Mouse (Mus musculus): ENCODE measurements around the gene Phf5a. TPM values are rescaled to one million over a fixed set of nuclear protein-coding genes. Genes with fewer than 3 reads are reported as not detected.

Gene Phf5a
- polyA plus RNA-seq, 1 experiment from 2014 or later: 129 TPM

DNA sequence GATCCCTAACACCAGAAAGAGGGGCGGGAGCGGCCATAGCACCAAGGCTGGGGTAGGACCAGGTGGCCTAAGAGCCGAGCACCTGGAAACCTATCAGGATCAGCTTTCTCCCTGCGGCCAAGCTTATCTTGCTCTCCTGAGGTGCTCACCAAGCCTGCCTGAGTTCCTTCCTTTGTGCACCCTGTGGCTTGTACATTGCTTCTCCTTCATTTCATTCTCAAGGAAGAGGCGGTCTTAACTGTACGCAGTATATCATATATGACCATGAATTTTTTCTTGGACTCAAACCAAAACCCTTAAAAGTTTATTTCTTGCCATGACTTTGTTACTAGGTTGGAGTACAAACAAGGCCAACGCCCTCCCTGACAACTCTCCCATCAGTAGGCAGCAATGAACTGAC is 7.5 kb downstream of the Phf5a start:
- H3K36me3 ChIP-seq (ENCODE audit: control insufficient read depth, insufficient read depth, low read length): peaks cover 31% of the 10 kb centered on the region
- ATAC-seq (ENCODE audit: low read depth): no peak
- H3K4me3 ChIP-seq (ENCODE audit: low read depth, low read length): no peak overlapping the region
- H3K4me2 ChIP-seq (ENCODE audit: low read depth, low read length): no peak overlapping the region
- no peak overlapping the region for H3K9ac ChIP-seq (replicated peaks; ENCODE audit: low read depth, low read length)
- H3K4me1 ChIP-seq (ENCODE audit: control insufficient read depth, insufficient read depth, low read length): no peaks in the 10 kb centered on the region
- no peak overlapping the region for H3K27ac ChIP-seq (ENCODE audit: low read depth, low read length)
- WGBS: 96% methylated on average over 7 of the region's 7 CpGs
- no peaks in the 10 kb centered on the region for H3K27me3 ChIP-seq (ENCODE audit: control insufficient read depth, insufficient read depth, low read length)
- H3K9me3 ChIP-seq (ENCODE audit: control insufficient read depth, low read length): no peaks in the 10 kb centered on the region

- no peak overlapping the region; the same call in 1 of the 2 replicates for H3K9ac ChIP-seq (replicated peaks; ENCODE audit: low read depth, low read length)
Measured at GRCm38 (mm10) chr15:81860471-81861135, 11.1 kb downstream of the Phf5a start.

DNA sequence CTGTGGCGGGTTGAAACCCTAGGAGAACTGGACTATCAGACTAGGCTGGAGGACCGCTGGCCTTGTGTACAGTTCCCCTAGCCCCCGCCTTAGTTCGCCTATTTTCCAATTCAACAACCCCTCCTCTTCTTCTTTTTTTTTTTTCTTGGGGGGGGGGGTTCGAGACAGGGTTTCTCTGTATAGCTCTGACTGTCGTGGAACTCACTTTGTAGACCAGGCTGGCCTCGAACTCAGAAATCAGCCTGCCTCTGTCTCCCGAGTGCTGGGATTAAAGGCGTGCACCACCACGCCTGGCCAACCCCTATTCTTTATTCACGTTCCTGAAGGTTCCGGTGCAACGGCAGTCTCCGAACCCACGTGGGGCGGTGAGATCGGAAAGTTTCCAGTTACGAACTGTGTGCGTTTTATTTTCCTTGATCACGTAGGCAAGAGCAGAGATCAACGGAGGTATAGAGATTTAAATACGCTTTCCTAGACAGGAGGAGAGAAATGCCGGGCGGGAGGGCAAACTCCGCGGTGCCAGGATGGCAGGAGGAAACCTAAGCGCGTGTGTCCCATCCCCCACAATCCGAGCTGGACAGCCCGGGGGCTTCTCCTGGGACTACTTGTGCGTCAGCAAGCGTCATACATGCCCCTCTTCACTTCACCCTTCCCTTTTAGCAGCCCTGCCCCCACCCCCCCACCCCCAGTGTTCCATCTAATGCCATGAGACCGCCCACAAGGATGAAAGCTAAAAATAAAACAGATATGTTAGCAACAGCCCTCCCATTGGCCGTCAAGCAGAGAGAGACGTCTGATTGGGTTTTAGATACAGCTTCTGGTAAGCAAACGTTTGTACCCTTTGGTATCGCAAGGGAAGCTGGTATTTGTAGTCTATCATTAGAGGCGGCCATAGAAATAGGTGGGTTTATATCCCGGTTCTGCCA is 12.1 kb downstream of the Phf5a start:
- H3K9ac ChIP-seq (replicated peaks; ENCODE audit: low read depth, low read length): peak overlapping the region; percentile 59
- WGBS: under 1% methylated on average over 37 of the region's 39 CpGs
- peak overlapping the region; percentile 98 for H3K4me2 ChIP-seq (ENCODE audit: low read depth, low read length)
- H3K4me1 ChIP-seq (ENCODE audit: control insufficient read depth, insufficient read depth, low read length): peaks cover 11% of the 10 kb centered on the region; the same call in 1 of the 2 replicates
- H3K4me3 ChIP-seq (ENCODE audit: low read depth, low read length): peak overlapping the region; percentile 65
- H3K27me3 ChIP-seq (ENCODE audit: control insufficient read depth, insufficient read depth, low read length): no peaks in the 10 kb centered on the region
- peak overlapping the region; percentile 94 for H3K27ac ChIP-seq (ENCODE audit: low read depth, low read length)
- peak; percentile 80 for ATAC-seq (ENCODE audit: low read depth)
- H3K9me3 ChIP-seq (ENCODE audit: control insufficient read depth, low read length): no peaks in the 10 kb centered on the region
- H3K36me3 ChIP-seq (ENCODE audit: control insufficient read depth, insufficient read depth, low read length): no peaks in the 10 kb centered on the region

More at GRCm38 (mm10) chr15:81860471-81861135, 11.1 kb downstream of the Phf5a start:
- Histone ChIP-seq H3K4me3 (ENCODE audit: low read depth, low read length) (peak overlapping the region; percentile 9; the same call in 1 of the 2 replicates), H3K9me3 (ENCODE audit: control insufficient read depth, low read length) (no peaks in the 10 kb centered on the region), H3K27me3 (ENCODE audit: control insufficient read depth, insufficient read depth, low read length) (no peaks in the 10 kb centered on the region), H3K4me1 (ENCODE audit: control insufficient read depth, insufficient read depth, low read length) (peaks cover 8% of the 10 kb centered on the region; the same call in 1 of the 2 replicates), H3K36me3 (ENCODE audit: control insufficient read depth, insufficient read depth, low read length) (peaks cover 5% of the 10 kb centered on the region; the same call in 1 of the 2 replicates), H3K27ac (ENCODE audit: low read depth, low read length) (peak overlapping the region; percentile 94), H3K4me2 (ENCODE audit: low read depth, low read length) (peak overlapping the region; percentile 98)
- ATAC-seq (ENCODE audit: low read depth): no peak
- 33% methylated on average over 8 of the region's 8 CpGs for whole genome bisulfite sequencing

- H3K27me3 ChIP-seq (ENCODE audit: control insufficient read depth, insufficient read depth, low read length): no peaks in the 10 kb centered on the region
- H3K4me2 ChIP-seq (ENCODE audit: low read depth, low read length): peak within 1 kb of the TSS; percentile 98
- H3K4me1 ChIP-seq (ENCODE audit: control insufficient read depth, insufficient read depth, low read length): peaks cover 11% of the 10 kb centered on the region; the same call in 1 of the 2 replicates
- H3K9me3 ChIP-seq (ENCODE audit: control insufficient read depth, low read length): no peaks in the 10 kb centered on the region
- WGBS: under 1% methylated on average over 44 of the region's 44 CpGs
- peak within 1 kb of the TSS; percentile 59 for H3K9ac ChIP-seq (replicated peaks; ENCODE audit: low read depth, low read length)
- H3K36me3 ChIP-seq (ENCODE audit: control insufficient read depth, insufficient read depth, low read length): no peaks in the 10 kb centered on the region
- peak; percentile 5; the same call in 1 of the 2 replicates for ATAC-seq (ENCODE audit: low read depth)
- H3K4me3 ChIP-seq (ENCODE audit: low read depth, low read length): peak within 1 kb of the TSS; percentile 65
- H3K27ac ChIP-seq (ENCODE audit: low read depth, low read length): peak within 1 kb of the TSS; percentile 94
Measured at GRCm38 (mm10) chr15:81858517-81859329, 13.0 kb downstream of the Phf5a start, which contains the start of gene Tob2. Gene Tob2 (minus strand): TSS chr15:81858796.

DNA sequence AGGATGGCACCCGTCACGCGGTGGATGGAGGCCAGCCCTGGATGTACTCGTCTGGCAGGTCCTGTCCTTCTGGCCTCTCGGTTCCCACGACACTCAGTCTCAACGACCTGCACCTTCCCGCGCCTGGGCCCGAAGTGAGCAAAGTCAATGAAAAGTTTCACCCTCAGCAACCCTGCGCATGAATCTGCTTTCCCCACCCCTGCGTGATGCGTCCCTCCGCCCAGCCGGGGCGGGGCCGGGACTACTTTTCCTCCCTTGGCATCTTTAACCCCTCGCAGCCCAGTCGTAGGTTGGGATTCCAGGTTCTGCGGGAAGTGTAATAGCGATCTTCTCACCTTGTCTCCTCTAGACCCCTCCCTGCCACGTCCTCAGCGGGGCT is 13.6 kb downstream of the Phf5a start:
- peak overlapping the region; percentile 98 for H3K4me2 ChIP-seq (ENCODE audit: low read depth, low read length)
- H3K9ac ChIP-seq (replicated peaks; ENCODE audit: low read depth, low read length): peak overlapping the region; percentile 59
- H3K4me1 ChIP-seq (ENCODE audit: control insufficient read depth, insufficient read depth, low read length): peaks cover 11% of the 10 kb centered on the region; the same call in 1 of the 2 replicates
- peak overlapping the region; percentile 94 for H3K27ac ChIP-seq (ENCODE audit: low read depth, low read length)
- no peaks in the 10 kb centered on the region for H3K27me3 ChIP-seq (ENCODE audit: control insufficient read depth, insufficient read depth, low read length)
- under 1% methylated on average over 18 of the region's 23 CpGs for WGBS
- H3K36me3 ChIP-seq (ENCODE audit: control insufficient read depth, insufficient read depth, low read length): no peaks in the 10 kb centered on the region
- peak; percentile 20; the same call in 1 of the 2 replicates for ATAC-seq (ENCODE audit: low read depth)
- peak overlapping the region; percentile 65 for H3K4me3 ChIP-seq (ENCODE audit: low read depth, low read length)
- no peaks in the 10 kb centered on the region for H3K9me3 ChIP-seq (ENCODE audit: control insufficient read depth, low read length)

DNA sequence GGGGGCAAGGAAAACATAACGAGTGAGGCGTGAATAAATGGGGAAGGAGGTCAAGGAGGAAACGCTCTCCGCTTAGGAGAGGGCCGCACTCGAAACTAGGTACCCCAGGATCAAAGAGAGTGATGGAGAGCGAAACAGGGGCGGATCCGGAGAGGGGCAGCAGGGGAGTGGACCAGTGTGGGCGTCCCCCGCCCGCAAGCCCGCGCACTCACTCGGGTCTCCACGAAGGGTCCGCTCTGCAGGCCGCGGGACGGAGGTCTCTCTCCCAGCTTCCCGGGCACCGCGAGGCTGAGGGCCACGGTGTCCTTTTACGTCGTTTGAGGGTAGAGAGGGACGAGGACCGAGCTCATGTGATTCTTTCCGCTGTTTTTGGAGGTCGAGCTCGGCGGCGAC is 14.0 kb downstream of the Phf5a start:
- H3K4me1 ChIP-seq (ENCODE audit: control insufficient read depth, insufficient read depth, low read length): peaks cover 11% of the 10 kb centered on the region; the same call in 1 of the 2 replicates
- no peaks in the 10 kb centered on the region for H3K27me3 ChIP-seq (ENCODE audit: control insufficient read depth, insufficient read depth, low read length)
- peak overlapping the region; percentile 98 for H3K4me2 ChIP-seq (ENCODE audit: low read depth, low read length)
- H3K4me3 ChIP-seq (ENCODE audit: low read depth, low read length): peak overlapping the region; percentile 65
- peak overlapping the region; percentile 70 for H3K27ac ChIP-seq (ENCODE audit: low read depth, low read length)
- under 1% methylated on average over 31 of the region's 33 CpGs for WGBS
- no peaks in the 10 kb centered on the region for H3K36me3 ChIP-seq (ENCODE audit: control insufficient read depth, insufficient read depth, low read length)
- H3K9me3 ChIP-seq (ENCODE audit: control insufficient read depth, low read length): no peaks in the 10 kb centered on the region
- peak; percentile 10; the same call in 1 of the 2 replicates for ATAC-seq (ENCODE audit: low read depth)
- peak overlapping the region; percentile 59 for H3K9ac ChIP-seq (replicated peaks; ENCODE audit: low read depth, low read length)

DNA sequence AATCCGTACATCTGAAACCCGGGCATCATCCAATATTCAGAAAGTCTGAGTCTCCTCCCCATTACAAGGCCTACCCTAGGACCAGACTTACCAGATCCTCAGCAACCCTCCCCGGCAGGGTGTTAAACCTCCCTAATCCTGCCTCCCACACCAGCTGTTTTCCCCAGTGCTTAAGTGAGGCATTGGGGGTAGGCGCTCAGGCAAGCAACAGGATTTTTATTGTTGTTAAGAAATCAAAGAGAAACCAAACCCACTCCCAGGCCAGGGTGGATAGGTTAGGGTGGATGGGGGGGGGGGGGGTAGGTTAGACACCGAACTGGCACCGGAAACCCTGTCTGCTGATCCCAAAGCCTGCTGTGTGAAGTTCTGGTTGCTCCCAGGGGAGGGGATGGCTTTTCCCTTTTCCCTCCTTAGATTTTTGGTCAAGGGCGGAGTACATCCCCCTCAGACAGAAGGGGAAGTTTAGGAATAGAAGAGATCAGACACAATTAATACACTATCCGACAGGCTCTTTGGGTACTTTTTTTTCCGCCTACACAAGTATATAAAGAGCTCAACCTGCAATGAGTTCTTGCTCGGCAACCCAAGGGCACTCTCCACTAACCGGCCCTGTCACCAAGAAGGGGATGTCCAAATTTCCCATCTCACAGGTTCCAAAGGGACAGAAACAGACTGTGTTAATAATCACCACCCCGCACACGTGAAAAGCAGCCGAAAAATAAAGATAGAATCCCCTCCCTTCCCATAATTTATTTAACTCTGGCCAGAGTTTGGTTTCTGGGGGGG is 14.6 kb downstream of the Phf5a start:
- Histone ChIP-seq H3K9ac (replicated peaks; ENCODE audit: low read depth, low read length) (peak overlapping the region; percentile 59), H3K4me1 (ENCODE audit: control insufficient read depth, insufficient read depth, low read length) (peaks cover 11% of the 10 kb centered on the region; the same call in 1 of the 2 replicates), H3K4me2 (ENCODE audit: low read depth, low read length) (peak overlapping the region; percentile 98), H3K27ac (ENCODE audit: low read depth, low read length) (peak overlapping the region; percentile 67), H3K4me3 (ENCODE audit: low read depth, low read length) (peak overlapping the region; percentile 65), H3K36me3 (ENCODE audit: control insufficient read depth, insufficient read depth, low read length) (no peaks in the 10 kb centered on the region; the same call in 1 of the 2 replicates), H3K9me3 (ENCODE audit: control insufficient read depth, low read length) (no peaks in the 10 kb centered on the region), H3K27me3 (ENCODE audit: control insufficient read depth, insufficient read depth, low read length) (no peaks in the 10 kb centered on the region)
- 1% methylated on average over 14 of the region's 14 CpGs for WGBS
- ATAC-seq (ENCODE audit: low read depth): no peak
